Mouse (Mus musculus) thymus, adult 2 months (tissue): ENCODE results near the gene Man2a2.

Experiments
- CTCF ChIP-seq: fragments of 200-500 bp; IDR thresholded peaks from 2 replicates; pipeline ENCODE4 v1.5.1; 2012; ENCODE audit warnings: mild to moderate bottlenecking, control low read depth, low read length, moderate library complexity, borderline replicate concordance; ENCODE audit not compliant: control insufficient read depth, poor library complexity, insufficient read depth; ENCODE audit errors: extremely low read depth
- POLR2A ChIP-seq: fragments of 200-500 bp; IDR thresholded peaks from 2 replicates; pipeline ENCODE4 v1.6.1; 2012; ENCODE audit warnings: mild to moderate bottlenecking, low read length, control low read depth, moderate library complexity; ENCODE audit not compliant: control insufficient read depth, poor library complexity, insufficient read depth; ENCODE audit errors: extremely low read depth

DNA sequence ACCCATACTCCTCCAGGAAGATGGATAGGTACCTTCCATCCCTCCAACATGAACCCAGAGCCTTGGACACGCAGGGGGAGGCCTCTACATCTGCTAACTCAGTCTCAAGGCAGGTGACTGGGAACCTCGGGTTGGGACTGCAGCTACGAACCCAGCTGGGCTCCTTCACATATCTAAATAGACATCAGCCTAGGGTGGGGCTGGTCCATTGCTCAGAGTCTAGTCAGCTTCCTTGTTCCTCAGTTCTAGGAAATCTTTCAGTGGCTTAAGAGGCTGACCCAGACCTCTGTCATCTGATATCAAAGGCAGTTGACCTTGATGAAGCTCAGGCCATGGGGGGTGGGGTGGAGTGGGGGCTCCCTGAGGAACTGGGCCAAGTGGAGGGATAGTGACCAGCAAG lies 48.1 kb upstream of the Man2a2 start:
- TF ChIP-seq CTCF: no peak
- no peak for TF ChIP-seq POLR2A
